Mouse (Mus musculus): ENCODE data around the gene Lfng. TPM values are rescaled to one million over a fixed set of nuclear protein-coding genes. Genes with fewer than 3 reads are reported as not detected.
A peak's percentile ranks its signal among the peaks of the same experiment; 100 is the strongest.

The Lfng gene
- polyA plus RNA-seq, 1 experiment = not detected

- Histone ChIP-seq H3K27ac (ENCODE audit: insufficient read depth, low read depth, low read length) (peak overlapping the region; percentile 97), H3K4me3 (ENCODE audit: insufficient read depth, low read depth, low read length) (peak overlapping the region; percentile 96), H3K4me1 (ENCODE audit: control insufficient read depth, insufficient read depth, low read length) (peaks cover 54% of the 10 kb centered on the region)
- WGBS = 11% methylated on average over 13 of the region's 13 CpGs
- TF ChIP-seq POLR2A (IDR thresholded peaks at IDR 0.05; ENCODE audit: insufficient read depth, low read depth, low read length) = no peak; the same call in 1 of the 2 replicates
- TF ChIP-seq CTCF (IDR thresholded peaks at IDR 0.05; ENCODE audit: insufficient read depth, low read depth, low read length) = no peak
These were observed 40.1 kb downstream of the Lfng start for GRCm38 (mm10) chr5:140647031-140647760.

GRCm38 (mm10) chr5:140647821-140648518 lies 40.9 kb downstream of the Lfng start:
- TF ChIP-seq CTCF (IDR thresholded peaks at IDR 0.05; ENCODE audit: insufficient read depth, low read depth, low read length) = no peak
- 0 out of 2 replicates have a peak, but pooled peaks have one; percentile 6 for TF ChIP-seq POLR2A (IDR thresholded peaks at IDR 0.05; ENCODE audit: insufficient read depth, low read depth, low read length)
- Histone ChIP-seq H3K27ac (ENCODE audit: insufficient read depth, low read depth, low read length) (peak overlapping the region; percentile 97), H3K4me1 (ENCODE audit: control insufficient read depth, insufficient read depth, low read length) (peaks cover 48% of the 10 kb centered on the region), H3K4me3 (ENCODE audit: insufficient read depth, low read depth, low read length) (peak overlapping the region; percentile 96)
- 2% methylated on average over 13 of the region's 13 CpGs for WGBS

GRCm38 (mm10) chr5:140648519-140649100 lies 41.5 kb downstream of the Lfng start, which contains the start of gene Ttyh3:
Ttyh3 (minus strand) TSS chr5:140649031.
- Histone ChIP-seq H3K4me1 (ENCODE audit: control insufficient read depth, insufficient read depth, low read length) (peaks cover 41% of the 10 kb centered on the region), H3K4me3 (ENCODE audit: insufficient read depth, low read depth, low read length) (peak within 1 kb of the TSS; percentile 96), H3K27ac (ENCODE audit: insufficient read depth, low read depth, low read length) (peak within 1 kb of the TSS; percentile 97)
- under 1% methylated on average over 62 of the region's 62 CpGs for WGBS
- TF ChIP-seq POLR2A (IDR thresholded peaks at IDR 0.05; ENCODE audit: insufficient read depth, low read depth, low read length) = peak; percentile 38
- TF ChIP-seq CTCF (IDR thresholded peaks at IDR 0.05; ENCODE audit: insufficient read depth, low read depth, low read length) = no peak

GRCm38 (mm10) chr5:140649101-140649667 lies 42.1 kb downstream of the Lfng start:
- Histone ChIP-seq H3K4me3 (ENCODE audit: insufficient read depth, low read depth, low read length) (peak overlapping the region; percentile 42), H3K27ac (ENCODE audit: insufficient read depth, low read depth, low read length) (peak overlapping the region; percentile 44), H3K4me1 (ENCODE audit: control insufficient read depth, insufficient read depth, low read length) (peaks cover 37% of the 10 kb centered on the region)
- WGBS = 5% methylated on average over 25 of the region's 26 CpGs
- TF ChIP-seq POLR2A (IDR thresholded peaks at IDR 0.05; ENCODE audit: insufficient read depth, low read depth, low read length) = peak; percentile 24
- TF ChIP-seq CTCF (IDR thresholded peaks at IDR 0.05; ENCODE audit: insufficient read depth, low read depth, low read length) = no peak

GRCm38 (mm10) chr5:140649881-140650414 lies 42.8 kb downstream of the Lfng start:
- Histone ChIP-seq H3K4me3 (ENCODE audit: insufficient read depth, low read depth, low read length) (no peak overlapping the region), H3K4me1 (ENCODE audit: control insufficient read depth, insufficient read depth, low read length) (peaks cover 29% of the 10 kb centered on the region), H3K27ac (ENCODE audit: insufficient read depth, low read depth, low read length) (no peak overlapping the region)
- 75% methylated on average over 7 of the region's 7 CpGs for WGBS
- TF ChIP-seq POLR2A (IDR thresholded peaks at IDR 0.05; ENCODE audit: insufficient read depth, low read depth, low read length) (no peak), CTCF (IDR thresholded peaks at IDR 0.05; ENCODE audit: insufficient read depth, low read depth, low read length) (no peak)

GRCm38 (mm10) chr5:140651231-140651630 lies 44.1 kb downstream of the Lfng start:
- Histone ChIP-seq H3K4me3 (ENCODE audit: insufficient read depth, low read depth, low read length) (no peak overlapping the region), H3K27ac (ENCODE audit: insufficient read depth, low read depth, low read length) (no peak overlapping the region), H3K4me1 (ENCODE audit: control insufficient read depth, insufficient read depth, low read length) (peaks cover 18% of the 10 kb centered on the region)
- TF ChIP-seq POLR2A (IDR thresholded peaks at IDR 0.05; ENCODE audit: insufficient read depth, low read depth, low read length) (no peak), CTCF (IDR thresholded peaks at IDR 0.05; ENCODE audit: insufficient read depth, low read depth, low read length) (no peak)
- 71% methylated on average over 11 of the region's 11 CpGs for WGBS

GRCm38 (mm10) chr5:140652587-140652986 lies 45.5 kb downstream of the Lfng start:
- H3K4me3 ChIP-seq (ENCODE audit: insufficient read depth, low read depth, low read length) = no peak overlapping the region
- no peak for TF ChIP-seq CTCF (IDR thresholded peaks at IDR 0.05; ENCODE audit: insufficient read depth, low read depth, low read length)
- TF ChIP-seq POLR2A (IDR thresholded peaks at IDR 0.05; ENCODE audit: insufficient read depth, low read depth, low read length) = no peak
- WGBS = 78% methylated on average over 7 of the region's 7 CpGs
- peaks cover 14% of the 10 kb centered on the region for H3K4me1 ChIP-seq (ENCODE audit: control insufficient read depth, insufficient read depth, low read length)
- no peak overlapping the region for H3K27ac ChIP-seq (ENCODE audit: insufficient read depth, low read depth, low read length)

- Histone ChIP-seq H3K27ac (ENCODE audit: insufficient read depth, low read depth, low read length) (no peak overlapping the region), H3K4me3 (ENCODE audit: insufficient read depth, low read depth, low read length) (no peak overlapping the region), H3K4me1 (ENCODE audit: control insufficient read depth, insufficient read depth, low read length) (peaks cover 14% of the 10 kb centered on the region)
- TF ChIP-seq CTCF (IDR thresholded peaks at IDR 0.05; ENCODE audit: insufficient read depth, low read depth, low read length) (no peak), POLR2A (IDR thresholded peaks at IDR 0.05; ENCODE audit: insufficient read depth, low read depth, low read length) (no peak)
- 88% methylated on average over 15 of the region's 15 CpGs for WGBS
These were observed 47.2 kb downstream of the Lfng start for GRCm38 (mm10) chr5:140654096-140654845.
